Mouse (Mus musculus): ENCODE results near the gene Mrpl55.

- no peak for TF ChIP-seq CTCF (IDR thresholded peaks at IDR 0.05; ENCODE audit: insufficient read depth, low read depth, low read length)
- no peak for TF ChIP-seq POLR2A (IDR thresholded peaks at IDR 0.05; ENCODE audit: insufficient read depth, low read depth, low read length)
Observed at GRCm38 (mm10) chr11:59218389-59218998, 16.2 kb downstream of the Mrpl55 start.
